Mouse (Mus musculus) CH12.LX (cell line): ENCODE measurements around the gene Slc35d3. TPM values are rescaled to one million over a fixed set of nuclear protein-coding genes. Genes with fewer than 3 reads are reported as not detected.
A peak's percentile ranks its signal among the peaks of the same experiment; 100 is the strongest.

Experiments used
- DNase-seq: peaks from one replicate; pipeline ENCODE4 v3.0.0-alpha.2; 2013; ENCODE audit errors: extremely low read depth
- H3K27ac ChIP-seq: 2 replicates; pipeline ENCODE4 v1.5.1; 2012; ENCODE audit warnings: low read depth, mild to moderate bottlenecking, control low read depth, moderate library complexity; ENCODE audit not compliant: insufficient read depth
- H3K27me3 ChIP-seq: replicated peaks from 2 replicates; pipeline ENCODE3; 2012; ENCODE audit warnings: inconsistent platforms
- H3K36me3 ChIP-seq, 2 experiments: replicated peaks in 1 of 2; 2 replicates each; pipeline versions ENCODE3 to v1.6.1; 2012; ENCODE audit warnings: inconsistent platforms in 1 of 2, low read length in 1 of 2, mild to moderate bottlenecking in 1 of 2, mixed read lengths in 1 of 2, moderate library complexity in 1 of 2; ENCODE audit not compliant: control insufficient read depth in 1 of 2, insufficient read depth in 1 of 2
- H3K4me1 ChIP-seq, 2 experiments: 2 replicates each; pipeline ENCODE4 v1.6.1; 2012; ENCODE audit warnings: inconsistent platforms in 1 of 2, moderate library complexity in 1 of 2; ENCODE audit not compliant: insufficient read depth in 2 of 2, control insufficient read depth in 1 of 2
- H3K4me2 ChIP-seq: 2 replicates; pipeline ENCODE4 v1.6.1; 2012; ENCODE audit warnings: low read depth, mild to moderate bottlenecking, control low read depth; ENCODE audit not compliant: poor library complexity, insufficient read depth, severe bottlenecking
- H3K4me3 ChIP-seq, 3 experiments: fragments of 150-350 bp in 1 of 3; sonication (generic) in 1 of 3; replicated peaks in 1 of 3; 2 replicates each; pipeline versions ENCODE3 to v1.5.1; 2011 to 2012; ENCODE audit warnings: low read depth in 2 of 3, low read length in 2 of 3, mild to moderate bottlenecking in 2 of 3, moderate library complexity in 2 of 3, control low read depth in 1 of 3, improper control_type of control experiment in 1 of 3, inconsistent platforms in 1 of 3, mixed read lengths in 1 of 3; ENCODE audit not compliant: poor library complexity in 1 of 3
- H3K79me2 ChIP-seq: replicated peaks from 2 replicates; pipeline ENCODE4 v1.6.1; 2012; ENCODE audit warnings: mild to moderate bottlenecking, moderate library complexity; ENCODE audit not compliant: control insufficient read depth, poor library complexity, insufficient read depth, severe bottlenecking; ENCODE audit errors: extremely low read depth
- H3K9ac ChIP-seq: 2 replicates; pipeline ENCODE4 v1.6.1; 2012; ENCODE audit warnings: low read depth, mild to moderate bottlenecking, control low read depth, moderate library complexity; ENCODE audit not compliant: insufficient read depth
- H3K9me3 ChIP-seq: replicated peaks from 2 replicates; pipeline ENCODE3; 2012; ENCODE audit warnings: low read length, inconsistent platforms, mixed read lengths
- CHD2 ChIP-seq: IDR thresholded peaks from 2 replicates; pipeline ENCODE4 v1.6.1; 2011; ENCODE audit warnings: low read length, improper control_type of control experiment
- CTCF ChIP-seq, 2 experiments: IDR thresholded peaks in 1 of 2; conservative IDR thresholded peaks in 1 of 2; 2 replicates each; pipeline ENCODE4 v1.5.1; 2011 to 2012; ENCODE audit warnings: low read depth in 2 of 2, low read length in 2 of 2, improper control_type of control experiment in 1 of 2, inconsistent platforms in 1 of 2, mild to moderate bottlenecking in 1 of 2, moderate library complexity in 1 of 2
- E2F4 ChIP-seq: IDR thresholded peaks from 2 replicates; pipeline ENCODE4 v1.6.1; 2011; ENCODE audit warnings: low read depth, low read length, improper control_type of control experiment; ENCODE audit not compliant: insufficient replicate concordance
- ELF1 ChIP-seq: IDR thresholded peaks from 2 replicates; pipeline ENCODE4 v1.6.1; 2014; ENCODE audit warnings: low read depth, mild to moderate bottlenecking, inconsistent platforms, low read length, improper control_type of control experiment
- EP300 ChIP-seq: IDR thresholded peaks from 2 replicates; pipeline ENCODE4 v1.6.1; 2011; ENCODE audit warnings: low read length, improper control_type of control experiment
- IRF4 ChIP-seq: IDR thresholded peaks from 2 replicates; pipeline ENCODE4 v1.6.1; 2014; ENCODE audit warnings: low read depth, mild to moderate bottlenecking, inconsistent platforms, low read length, improper control_type of control experiment
- JUND ChIP-seq: conservative IDR thresholded peaks from 2 replicates; pipeline ENCODE4 v1.6.1; 2011; ENCODE audit warnings: low read depth, low read length, improper control_type of control experiment
- MAFK ChIP-seq: IDR thresholded peaks from 2 replicates; pipeline ENCODE4 v1.6.1; 2011; ENCODE audit warnings: low read length, improper control_type of control experiment; ENCODE audit not compliant: insufficient replicate concordance
- MAZ ChIP-seq: IDR thresholded peaks from 2 replicates; pipeline ENCODE4 v1.6.1; 2012; ENCODE audit warnings: low read depth, mild to moderate bottlenecking, inconsistent platforms, low read length, improper control_type of control experiment, moderate library complexity
- RAD21 ChIP-seq: IDR thresholded peaks from 2 replicates; pipeline ENCODE4 v1.6.1; 2011; ENCODE audit warnings: low read depth, mild to moderate bottlenecking, low read length, improper control_type of control experiment, moderate library complexity
- SIN3A ChIP-seq: IDR thresholded peaks from 2 replicates; pipeline ENCODE4 v1.6.1; 2012; ENCODE audit warnings: low read length, improper control_type of control experiment, inconsistent platforms
- SMC3 ChIP-seq: IDR thresholded peaks from 2 replicates; pipeline ENCODE4 v1.6.1; 2011; ENCODE audit warnings: low read depth, low read length, improper control_type of control experiment
- TBP ChIP-seq: conservative IDR thresholded peaks from 2 replicates; pipeline ENCODE4 v1.6.1; 2011; ENCODE audit warnings: low read depth, low read length, improper control_type of control experiment
- ZC3H11A ChIP-seq: IDR thresholded peaks from 2 replicates; pipeline ENCODE4 v1.6.1; 2012; ENCODE audit warnings: low read depth, mild to moderate bottlenecking, inconsistent platforms, low read length, improper control_type of control experiment
- ZNF384 ChIP-seq: IDR thresholded peaks from 2 replicates; pipeline ENCODE4 v1.6.1; 2012; ENCODE audit warnings: low read depth, low read length, improper control_type of control experiment, inconsistent platforms
- dilution Hi-C: fragments of 300-500 bp; cut with MboI; formaldehyde crosslinking; loops from 2 replicates; pipeline ENCODE4 v1.14.3; 2020; ENCODE audit warnings: low sequenced_read_pairs; ENCODE audit not compliant: extremely low pct_unique_long_range_greater_than_20kb, extremely low pct_ligation_motif_present
- in situ Hi-C: fragments of 300-500 bp; cut with MboI; formaldehyde crosslinking; loops from 3 replicates; pipeline ENCODE4 v1.14.3; 2019; ENCODE audit warnings: low sequenced_read_pairs, low pct_ligation_motif_present, low pct_unique_long_range_greater_than_20kb, mixed read lengths
- polyA plus RNA-seq: library from polyadenylated mRNA; unstranded; fragments of >175 nt; gene quantifications from 2 replicates; pipeline ENCODE4 v1.2.1, GENCODE M21; 2012; ENCODE audit warnings: low read depth; ENCODE audit not compliant: insufficient read length
- total RNA-seq, 2 experiments: library from RNA; depleted of rRNA; stranded (reverse); fragments of 300-350 nt in 1 of 2; fragments of >200 nt in 1 of 2; gene quantifications; 2 replicates each; pipeline ENCODE4 v1.2.3; 2012 to 2014

Slc35d3 gene
- total and polyA plus RNA-seq, 3 experiments, result 0.40 to 0.93 (median 0.52) TPM

DNA sequence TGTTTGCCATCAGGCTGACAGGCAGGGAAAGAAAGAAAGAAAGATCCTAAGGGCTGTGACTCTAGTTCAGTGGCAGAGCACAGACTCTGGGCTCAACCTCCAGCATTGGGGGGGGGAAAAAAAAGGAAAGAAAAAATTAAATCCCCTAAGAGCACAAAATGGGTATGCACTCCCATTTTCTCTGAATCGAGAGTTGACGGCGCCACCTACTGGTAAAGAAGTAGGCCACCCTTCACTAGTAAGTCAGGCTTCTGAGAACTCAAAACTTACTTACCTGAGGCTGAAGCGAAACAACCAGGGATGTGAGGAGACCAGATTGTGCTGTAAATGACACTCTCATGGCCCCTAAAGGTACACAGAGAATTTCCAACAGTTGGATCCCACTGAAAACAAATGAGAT, 42.7 kb upstream of the Slc35d3 start:
- H3K9me3 ChIP-seq, result no peaks in the 10 kb centered on the region
- no peak overlapping the region for H3K27ac ChIP-seq
- peak; percentile 72 for DNase-seq
- H3K4me2 ChIP-seq, result no peak overlapping the region
- H3K36me3 ChIP-seq, result peaks cover 6 to 47% of the 10 kb centered on the region in 2 experiments
- dilution Hi-C loops (no loop called here), in situ Hi-C loops (loop anchor here (5.0 to 10.0 kb wide), 2 partner anchors 69 to 182 kb away; partner anchors contain the start of gene Il20ra)
- H3K79me2 ChIP-seq, result no peaks in the 10 kb centered on the region
- H3K9ac ChIP-seq, result no peak overlapping the region
- no peak for TF ChIP-seq SIN3A
- TF ChIP-seq CHD2, result no peak
- TF ChIP-seq SMC3, result peak; percentile 76
- 0 out of 2 replicates have a peak, but pooled peaks have one; percentile 11 for TF ChIP-seq ZC3H11A
- peak; percentile 57 for TF ChIP-seq IRF4
- peak; percentile 52; the same call in 1 of the 2 replicates for TF ChIP-seq ZNF384
- no peak for TF ChIP-seq MAZ
- TF ChIP-seq RAD21, result peak; percentile 79
- peak; percentile 68 to 84 for TF ChIP-seq CTCF (conservative IDR thresholded peaks at IDR 0.05 in 1 of 2, IDR thresholded peaks at IDR 0.05 in 1 of 2; ENCODE audit: low read depth in 2 of 2, low read length in 2 of 2)
- no peak for TF ChIP-seq MAFK
- no peaks in the 10 kb centered on the region for H3K27me3 ChIP-seq
- H3K4me1 ChIP-seq, result peaks cover 12 to 31% of the 10 kb centered on the region in 2 experiments
- H3K4me3 ChIP-seq, result no peak overlapping the region

DNA sequence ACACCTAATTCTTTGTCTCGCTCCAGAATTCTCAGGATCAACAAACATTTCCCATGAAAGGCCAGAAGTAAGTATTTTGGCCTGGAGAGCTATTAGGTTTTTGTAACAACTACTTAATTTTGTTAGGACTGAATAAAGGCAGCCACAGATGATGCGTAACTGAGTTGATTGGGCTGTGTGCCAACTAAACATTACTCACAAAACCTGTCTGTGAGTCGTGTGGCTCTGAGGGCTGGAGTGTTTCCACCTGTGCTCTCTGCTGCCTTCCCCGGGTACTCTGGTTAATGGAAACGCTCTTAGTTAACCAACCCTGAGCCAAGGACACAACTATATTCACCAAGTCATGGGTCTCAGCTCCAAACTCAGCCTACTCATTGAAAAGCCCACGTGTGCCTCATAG, 41.9 kb upstream of the Slc35d3 start:
- dilution Hi-C loops, result no loop called here
- TF ChIP-seq ELF1 (no peak), EP300 (no peak), JUND (no peak), CTCF (conservative IDR thresholded peaks at IDR 0.05 in 1 of 2, IDR thresholded peaks at IDR 0.05 in 1 of 2; ENCODE audit: low read depth in 2 of 2, low read length in 2 of 2) (no peak), ZC3H11A (no peak), E2F4 (no peak), TBP (no peak)

More for the DNA sequence above, 41.9 kb upstream of the Slc35d3 start:
- no peaks in the 10 kb centered on the region for H3K79me2 ChIP-seq
- DNase-seq, result no peak
- H3K27me3 ChIP-seq, result no peaks in the 10 kb centered on the region
- no peaks in the 10 kb centered on the region for H3K9me3 ChIP-seq
- peaks cover 4 to 51% of the 10 kb centered on the region in 2 experiments for H3K36me3 ChIP-seq
- in situ Hi-C loops, result loop anchor here (5.0 to 10.0 kb wide), 2 partner anchors 68 to 181 kb away; partner anchors contain the start of gene Il20ra
- no peak overlapping the region for H3K27ac ChIP-seq
- H3K4me1 ChIP-seq, result peaks cover 12 to 31% of the 10 kb centered on the region in 2 experiments
- no peak overlapping the region for H3K4me2 ChIP-seq
- no peak overlapping the region for H3K9ac ChIP-seq
- H3K4me3 ChIP-seq, result no peak overlapping the region
